Mouse (Mus musculus) T-helper 17 cell (primary cell): ENCODE results near the gene Hist2h3c1.
"Not testable (repeated sequence)": the region's sequence is repeated elsewhere in the genome, so short reads cannot be mapped to it uniquely, and the experiment has no call there.

Experiments used
- in situ Hi-C, 2 experiments: fragments of 300-600 bp; cut with MboI, MseI; formaldehyde crosslinking; loops; 1 replicate in 1 of 2; 2 replicates in 1 of 2; pipeline ENCODE4 v1.15.1; 2025; ENCODE audit warnings: high pct_unique_total_duplicates in 2 of 2

The Hist2h3c1 gene

DNA sequence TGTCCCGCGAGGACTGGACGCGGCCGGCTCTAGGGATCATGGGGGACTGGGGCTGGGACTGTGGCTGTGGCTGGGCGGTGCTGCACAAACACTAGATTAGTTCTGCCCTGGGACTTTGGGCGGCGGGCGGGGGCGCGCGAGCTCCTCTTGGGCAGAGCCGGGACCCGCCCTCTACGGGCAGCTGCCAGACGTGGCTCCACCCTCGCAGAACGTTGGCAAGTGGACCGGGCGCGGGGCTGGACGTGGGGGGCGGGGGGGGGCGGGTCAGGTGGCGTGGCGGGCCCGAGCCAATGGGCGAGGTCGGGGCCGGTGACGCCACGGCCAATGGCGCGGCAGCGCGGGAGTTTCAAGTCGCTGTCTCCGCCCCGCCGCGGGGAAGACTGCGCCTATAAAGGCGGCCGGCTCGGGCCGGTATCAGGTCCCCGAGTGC, at the start of gene Hist2h3c1:
TSS of gene Hist2h3c1 (plus strand) at position 259 of the 430 bp plus-strand sequence.
- in situ Hi-C loops, result loop anchor here in 1 of 2 experiments (25.0 kb wide), 1 partner anchor 1134 kb away; the partner anchor contains the start of genes Pip5k1a, Tmod4 and Vps72

- in situ Hi-C loops, result no loop called here
These were observed 49.2 kb upstream of the Hist2h3c1 start for GRCm38 (mm10) chr3:96197129-96197749.

DNA sequence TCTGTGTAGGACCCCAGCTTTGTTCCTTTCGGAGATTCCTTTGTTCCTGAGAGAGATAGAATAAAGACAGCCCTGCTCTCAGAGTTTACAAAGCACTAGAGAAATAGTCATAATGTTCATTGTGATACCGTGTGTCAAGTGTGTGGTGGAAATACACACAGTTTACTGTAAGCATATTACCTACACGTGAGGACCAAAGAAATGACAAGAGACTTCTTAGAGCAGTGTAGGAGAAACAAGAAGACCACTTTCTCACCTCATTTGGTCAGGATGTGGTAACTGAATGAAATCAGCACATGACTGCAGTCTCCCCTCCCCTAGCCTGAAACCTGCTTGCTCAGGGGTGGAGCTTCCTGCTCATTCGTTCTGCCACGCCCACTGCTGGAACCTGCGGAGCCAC, 48.3 kb upstream of the Hist2h3c1 start:
- in situ Hi-C loops, result no loop called here

- in situ Hi-C loops, result not testable (repeated sequence)
These were observed 47.8 kb upstream of the Hist2h3c1 start for GRCm38 (mm10) chr3:96198601-96199251.

- in situ Hi-C loops, result no loop called here
These were observed 46.8 kb upstream of the Hist2h3c1 start for GRCm38 (mm10) chr3:96199731-96200130.

- in situ Hi-C loops, result no loop called here
These were observed 38.7 kb upstream of the Hist2h3c1 start for GRCm38 (mm10) chr3:96207819-96208218.

DNA sequence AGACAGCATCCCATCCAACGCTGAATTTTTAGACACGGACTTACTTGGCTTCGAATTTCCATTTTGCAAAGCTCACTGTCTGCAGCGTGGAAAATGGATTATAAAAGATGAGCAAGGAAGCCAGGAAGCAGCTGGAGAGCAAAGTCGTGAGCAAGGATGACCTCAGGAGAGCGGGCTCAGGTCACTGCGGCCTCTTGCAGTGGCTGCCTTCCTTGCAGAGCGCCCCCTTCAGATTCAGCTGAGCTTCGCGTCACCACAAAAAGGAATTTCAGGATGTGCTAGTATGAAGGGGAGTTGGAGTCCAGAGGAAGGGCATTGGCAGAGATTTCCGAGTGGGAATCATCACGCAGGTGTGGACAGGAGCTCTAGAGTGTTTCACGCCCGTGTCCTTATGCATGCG, 37.2 kb upstream of the Hist2h3c1 start:
- in situ Hi-C loops, result no loop called here

DNA sequence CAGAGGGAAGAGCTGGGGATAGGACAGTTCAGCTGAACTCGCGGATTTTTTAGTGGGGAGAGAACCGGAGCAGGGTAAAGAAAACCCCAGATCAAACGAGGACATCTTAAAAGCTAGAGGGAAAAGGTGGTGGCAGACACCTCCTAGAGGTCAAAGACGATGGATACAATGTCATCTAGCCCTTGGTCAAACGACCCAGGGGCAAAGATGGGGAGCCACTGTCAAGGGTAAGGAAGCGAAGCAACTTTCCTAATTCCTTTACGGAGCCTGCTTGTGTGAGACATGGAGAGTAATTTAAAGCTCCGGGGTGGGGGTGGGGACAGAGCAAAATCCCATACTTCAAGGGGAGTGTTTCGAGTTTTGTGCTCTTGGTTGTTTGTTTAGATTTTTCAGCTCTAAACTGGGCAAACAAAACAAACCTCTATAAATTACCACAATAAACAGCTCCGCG, 27.3 kb upstream of the Hist2h3c1 start:
- in situ Hi-C loops, result no loop called here

- in situ Hi-C loops, result no loop called here
These were observed 26.8 kb upstream of the Hist2h3c1 start, which contains the start of the genes Bola1 and Hist2h2ab for GRCm38 (mm10) chr3:96219661-96220130. Bola1 (minus strand) TSS chr3:96219709. Hist2h2ab (plus strand) TSS chr3:96219865.

- in situ Hi-C loops, result not testable (repeated sequence)
These were observed 26.2 kb upstream of the Hist2h3c1 start for GRCm38 (mm10) chr3:96220131-96220764.

GRCm38 (mm10) chr3:96220765-96221639, 25.5 kb upstream of the Hist2h3c1 start, which contains the start of the genes Hist2h2ac and Hist2h2be:
Hist2h2ac (minus strand) TSS chr3:96220880.
Hist2h2be (plus strand) TSS chr3:96221119.
- in situ Hi-C loops, result no loop called here

DNA sequence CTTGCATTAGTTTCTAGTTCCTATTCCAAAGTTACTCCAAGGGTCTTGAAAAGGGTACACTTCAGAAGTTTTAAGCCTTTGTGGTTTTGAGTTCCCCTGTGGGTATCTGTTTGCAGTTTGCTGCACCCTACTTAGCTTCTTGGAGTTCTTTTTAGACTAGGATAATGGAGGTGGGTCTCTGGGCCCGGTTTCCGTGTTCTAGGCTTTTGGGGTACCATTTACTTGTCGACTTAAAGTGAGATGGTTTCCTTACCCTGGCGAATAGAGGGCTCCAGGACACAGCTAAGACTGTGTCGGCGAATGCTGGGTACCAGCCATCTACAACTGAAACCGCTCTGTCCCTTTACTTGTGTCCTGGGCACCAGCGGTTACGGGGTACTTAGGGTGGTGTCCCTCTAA, 24.8 kb upstream of the Hist2h3c1 start:
- in situ Hi-C loops, result no loop called here

- in situ Hi-C loops, result no loop called here
These were observed 23.7 kb upstream of the Hist2h3c1 start for GRCm38 (mm10) chr3:96222774-96223173.

DNA sequence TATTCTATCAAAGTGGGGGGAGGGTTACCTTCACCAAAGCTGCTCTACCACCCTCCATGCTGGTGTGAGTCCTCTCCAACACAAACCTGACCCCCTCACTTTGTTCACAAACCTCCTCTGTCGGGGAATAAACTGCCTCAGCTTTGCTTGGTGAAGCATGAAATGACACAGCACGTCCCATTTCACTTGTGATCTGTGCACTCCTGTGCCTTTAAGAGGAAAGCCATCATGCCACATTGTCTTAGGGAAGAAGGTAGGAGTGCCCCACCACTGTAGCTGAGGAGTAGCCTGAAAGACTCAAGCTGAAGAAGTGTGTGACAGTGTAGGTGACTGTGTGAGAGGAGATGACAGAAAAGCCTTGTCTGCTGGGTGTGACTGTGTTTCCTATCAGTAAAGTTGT, 21.1 kb upstream of the Hist2h3c1 start:
- in situ Hi-C loops, result loop anchor here (5.0 to 25.0 kb wide), 2 partner anchors 53 to 1113 kb away; partner anchors contain the start of genes Pip5k1a (in 1 of the 2), Sf3b4 (in 1 of the 2), Tmod4 (in 1 of the 2) and Vps72 (in 1 of the 2)

- in situ Hi-C loops, result loop anchor here (5.0 to 25.0 kb wide), 2 partner anchors 55 to 1115 kb away; partner anchors contain the start of genes Pip5k1a (in 1 of the 2), Sf3b4 (in 1 of the 2), Tmod4 (in 1 of the 2) and Vps72 (in 1 of the 2)
These were observed 19.5 kb upstream of the Hist2h3c1 start for GRCm38 (mm10) chr3:96226695-96227648.

DNA sequence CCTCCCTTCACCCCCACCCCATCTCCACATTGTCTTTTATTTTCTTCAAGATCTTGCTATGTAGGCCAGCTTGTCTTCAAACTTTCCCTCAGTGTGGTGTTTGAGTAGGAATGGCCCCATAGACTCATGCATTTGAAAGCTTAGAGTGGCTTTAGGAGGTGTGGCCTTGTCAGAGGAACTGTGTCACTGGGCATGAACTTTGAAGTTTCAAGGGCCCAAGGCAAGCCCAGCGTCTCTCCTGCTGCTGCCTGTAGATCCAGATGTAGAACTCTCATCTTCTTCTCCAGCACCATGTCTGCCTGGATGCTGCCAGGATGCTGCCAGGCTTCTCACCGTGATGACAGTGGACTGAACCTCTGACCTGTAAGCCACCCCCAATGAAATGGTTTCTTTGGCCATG, 17.7 kb upstream of the Hist2h3c1 start:
- in situ Hi-C loops, result loop anchor here (5.0 to 25.0 kb wide), 2 partner anchors 57 to 1117 kb away; partner anchors contain the start of genes Pip5k1a (in 1 of the 2), Sf3b4 (in 1 of the 2), Tmod4 (in 1 of the 2) and Vps72 (in 1 of the 2)

GRCm38 (mm10) chr3:96230404-96230803, 16.1 kb upstream of the Hist2h3c1 start:
- in situ Hi-C loops, result loop anchor here (10.0 to 25.0 kb wide), 2 partner anchors 576 to 1118 kb away; partner anchors contain the start of genes Mcl1 (in 1 of the 2), Pip5k1a (in 1 of the 2), Tmod4 (in 1 of the 2) and Vps72 (in 1 of the 2)

GRCm38 (mm10) chr3:96230910-96231757, 15.4 kb upstream of the Hist2h3c1 start:
- in situ Hi-C loops, result loop anchor here (10.0 to 25.0 kb wide), 2 partner anchors 576 to 1119 kb away; partner anchors contain the start of genes Mcl1 (in 1 of the 2), Pip5k1a (in 1 of the 2), Tmod4 (in 1 of the 2) and Vps72 (in 1 of the 2)
